Mouse (Mus musculus): ENCODE results near the gene Pcp2.
"Not testable (repeated sequence)": the region's sequence is repeated elsewhere in the genome, so short reads cannot be mapped to it uniquely, and the experiment has no call there.

The Pcp2 gene

GRCm38 (mm10) chr8:3609816-3610150 lies 15.6 kb downstream of the Pcp2 start:
- DNase-seq, result no peak

- no peak for DNase-seq
Observed at GRCm38 (mm10) chr8:3609046-3609815, 16.1 kb downstream of the Pcp2 start.

- no peak for DNase-seq
Observed at GRCm38 (mm10) chr8:3607822-3608221, 17.5 kb downstream of the Pcp2 start.

GRCm38 (mm10) chr8:3606593-3606992 lies 18.8 kb downstream of the Pcp2 start:
- no peak for DNase-seq

DNA sequence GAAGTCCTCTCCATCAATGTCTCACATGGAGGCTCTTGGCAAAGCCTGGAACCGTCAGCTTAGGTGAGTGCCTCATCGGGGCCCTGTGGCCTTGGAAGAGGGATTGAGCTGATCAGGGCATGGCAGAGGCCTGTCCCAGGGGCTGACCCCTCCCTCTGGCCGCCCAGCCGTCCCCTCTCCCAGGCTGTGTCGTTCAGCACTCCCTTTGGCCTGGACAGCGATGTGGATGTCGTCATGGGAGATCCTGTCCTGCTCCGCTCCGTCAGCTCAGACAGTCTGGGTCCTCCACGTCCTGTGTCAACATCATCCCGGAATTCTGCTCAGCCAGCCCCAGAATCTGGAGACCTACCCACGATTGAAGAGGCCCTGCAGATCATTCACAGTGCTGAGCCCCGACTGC lies 21.9 kb downstream of the Pcp2 start:
- no peak for DNase-seq

DNA sequence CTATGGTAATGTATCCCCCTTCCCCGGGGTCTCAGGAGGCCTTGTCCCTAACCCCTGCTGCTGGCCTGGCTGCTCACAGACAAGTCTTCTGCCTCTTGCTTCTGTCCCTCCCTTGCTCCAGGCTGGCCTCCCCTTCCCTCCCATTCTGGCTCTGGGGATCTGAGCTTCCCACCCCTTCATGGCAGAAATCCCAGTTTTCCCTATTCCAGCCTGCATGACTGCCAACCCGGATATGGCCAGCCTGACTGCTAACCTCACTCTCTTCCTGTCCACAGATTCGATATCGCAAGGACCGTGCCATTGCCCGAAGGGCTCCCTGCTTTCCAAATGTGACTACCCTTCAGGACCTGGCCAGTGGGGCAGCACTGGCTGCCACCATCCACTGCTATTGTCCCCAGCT lies 24.9 kb downstream of the Pcp2 start:
- no peak for DNase-seq

- DNase-seq, result no peak
Observed at GRCm38 (mm10) chr8:3599219-3599618, 26.1 kb downstream of the Pcp2 start.

DNA sequence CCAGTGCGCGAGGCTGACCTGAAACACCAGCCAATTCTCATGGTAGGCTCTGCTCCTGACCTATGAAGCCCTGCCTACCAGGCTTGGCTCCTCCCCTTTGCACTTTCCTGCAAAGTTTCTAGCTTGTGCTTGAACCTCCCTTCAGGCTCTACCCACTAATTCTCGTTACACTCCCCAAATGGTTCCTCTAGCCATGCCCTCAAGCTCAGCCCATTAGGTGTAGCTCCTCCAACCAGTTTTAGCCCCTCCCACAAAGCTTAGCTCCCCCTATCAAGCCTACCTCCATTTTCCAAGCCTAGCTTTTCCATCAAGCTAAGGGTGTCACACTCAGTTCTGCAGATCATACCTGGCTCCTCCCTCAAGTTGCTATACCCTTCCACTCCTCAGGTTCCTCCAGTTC lies 27.3 kb downstream of the Pcp2 start:
- no peak for DNase-seq

GRCm38 (mm10) chr8:3594466-3594865 lies 30.9 kb downstream of the Pcp2 start:
- no peak for DNase-seq

DNA sequence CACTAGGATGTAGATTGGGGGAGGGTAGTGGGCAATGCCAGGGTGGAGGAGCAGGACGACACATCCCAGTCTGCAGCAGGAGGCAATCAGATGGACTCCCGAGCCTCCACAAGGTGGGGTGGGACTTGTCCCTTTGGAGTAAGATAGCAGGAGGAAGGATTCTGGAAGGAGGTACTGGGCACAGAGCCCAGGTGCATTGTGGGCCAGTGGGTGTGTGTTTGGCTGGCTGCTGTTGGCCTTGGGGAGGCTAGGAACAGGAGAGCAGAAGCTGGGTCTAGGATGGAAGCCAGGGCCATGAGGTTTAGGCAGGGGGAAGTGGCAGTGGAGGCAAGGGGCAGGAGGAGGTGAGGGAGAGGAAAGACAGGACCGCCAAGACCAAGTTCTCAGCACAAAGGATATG lies 31.9 kb downstream of the Pcp2 start:
- DNase-seq, result no peak

DNA sequence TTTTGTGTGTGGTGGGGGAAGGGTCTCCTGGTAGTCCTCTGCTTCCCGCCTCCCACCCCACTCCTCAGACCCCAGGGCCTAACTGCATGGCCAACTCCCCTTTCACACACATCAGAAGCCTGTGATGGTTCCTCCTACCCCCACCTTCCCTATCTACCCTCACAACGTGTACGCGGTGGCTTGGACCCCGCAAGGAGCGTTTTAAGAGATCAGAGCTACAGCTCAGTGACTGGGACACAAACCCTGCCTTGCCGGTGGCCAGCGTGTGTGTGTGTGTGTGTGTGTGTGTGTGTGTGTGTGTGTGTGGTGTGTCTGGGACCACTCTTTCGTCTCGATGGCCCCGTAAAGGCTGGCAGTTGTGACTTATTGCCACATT lies 37.1 kb downstream of the Pcp2 start:
- no peak for DNase-seq

DNA sequence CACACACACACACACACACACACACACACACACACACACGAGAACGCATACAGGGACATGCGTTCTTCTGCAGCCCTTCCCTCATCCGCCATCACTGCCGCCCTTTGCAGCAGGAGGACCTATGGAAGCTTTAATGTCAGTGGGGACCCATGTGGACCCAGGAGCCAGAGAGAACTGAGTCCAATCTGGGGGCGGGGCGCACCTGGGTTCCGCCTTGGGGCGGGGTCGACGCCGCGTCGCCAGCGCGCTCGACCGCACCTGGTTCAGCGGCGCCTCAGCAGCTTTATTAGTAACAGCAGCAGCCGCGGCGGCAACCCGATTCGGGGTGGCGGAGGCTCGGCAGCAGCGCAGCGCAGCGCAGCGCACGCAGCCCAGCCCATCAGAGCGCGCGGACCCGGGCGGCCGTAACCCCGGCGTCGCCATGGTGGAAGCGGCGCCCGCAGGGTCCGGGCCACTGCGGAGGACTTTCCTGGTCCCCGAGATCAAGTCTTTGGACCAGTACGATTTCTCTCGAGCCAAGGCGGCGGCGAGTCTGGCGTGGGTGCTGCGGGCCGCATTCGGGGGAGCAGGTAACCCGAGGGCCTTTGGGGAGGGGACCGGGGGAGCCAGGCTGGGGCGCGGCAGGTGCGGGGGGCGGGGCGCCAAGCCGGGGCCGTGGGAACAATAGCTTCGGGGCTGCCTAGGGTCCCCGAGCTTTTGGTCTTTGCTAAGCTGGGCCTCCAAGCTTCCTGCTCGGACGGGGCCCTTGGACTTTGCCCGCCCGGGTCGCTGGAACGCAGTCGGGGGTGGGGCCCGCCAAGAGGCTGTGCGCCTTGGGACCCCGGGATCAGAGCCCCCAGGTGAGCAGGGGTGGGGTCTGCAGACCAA lies 37.7 kb downstream of the Pcp2 start:
- DNase-seq, result peak; percentile 77

DNA sequence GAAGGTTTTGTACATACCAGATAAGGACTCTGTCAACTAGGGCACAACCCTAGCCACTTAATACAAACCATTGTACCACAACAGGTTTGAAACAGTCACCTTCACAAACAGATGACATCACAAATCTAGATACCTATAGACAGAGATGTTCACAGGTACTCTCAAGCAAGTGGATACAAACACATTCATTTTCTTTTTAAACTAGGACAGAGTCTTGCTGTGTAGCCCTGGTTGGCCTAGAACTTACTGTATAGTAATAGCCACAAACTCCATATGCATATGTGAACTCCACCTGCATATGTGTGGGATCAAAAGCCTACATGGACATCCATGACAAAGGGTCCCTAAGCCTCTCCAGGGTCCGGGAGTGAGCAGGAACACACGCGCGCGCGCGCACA lies 38.4 kb downstream of the Pcp2 start, which contains the start of gene Camsap3:
TSS of gene Camsap3 (plus strand) at position 301 of the 398 bp plus-strand sequence.
- no peak for DNase-seq

- no peak for DNase-seq
Observed at GRCm38 (mm10) chr8:3586452-3586851, 38.9 kb downstream of the Pcp2 start.

- DNase-seq, result not testable (repeated sequence)
Observed at GRCm38 (mm10) chr8:3581961-3582360, 43.4 kb downstream of the Pcp2 start.

- no peak for DNase-seq
Observed at GRCm38 (mm10) chr8:3579390-3580364, 45.7 kb downstream of the Pcp2 start.

- no peak for DNase-seq
Observed at GRCm38 (mm10) chr8:3576211-3576960, 49.0 kb downstream of the Pcp2 start.

GRCm38 (mm10) chr8:3574546-3574945 lies 50.8 kb downstream of the Pcp2 start:
- no peak for DNase-seq
